Mouse (Mus musculus): Measurements from ENCODE around the gene Btnl10.

- TF ChIP-seq CTCF (IDR thresholded peaks at IDR 0.05; ENCODE audit: low read depth, low read length) (no peak), GATA1 (IDR thresholded peaks at IDR 0.05; ENCODE audit: borderline replicate concordance, low read length) (no peak), TAL1 (conservative IDR thresholded peaks at IDR 0.05; ENCODE audit: low read depth, low read length) (no peak), POLR2AphosphoS5 (IDR thresholded peaks at IDR 0.05; ENCODE audit: insufficient replicate concordance, low read depth, low read length) (no peak)
Measured at GRCm38 (mm10) chr11:58927790-58928651, 10.3 kb downstream of the Btnl10 start.
